Mouse (Mus musculus): ENCODE measurements around the gene Myof. TPM values are rescaled to one million over a fixed set of nuclear protein-coding genes. Genes with fewer than 3 reads are reported as not detected.

The Myof gene
- total RNA-seq, 1 experiment from 2014 or later = 4.6 TPM

DNA sequence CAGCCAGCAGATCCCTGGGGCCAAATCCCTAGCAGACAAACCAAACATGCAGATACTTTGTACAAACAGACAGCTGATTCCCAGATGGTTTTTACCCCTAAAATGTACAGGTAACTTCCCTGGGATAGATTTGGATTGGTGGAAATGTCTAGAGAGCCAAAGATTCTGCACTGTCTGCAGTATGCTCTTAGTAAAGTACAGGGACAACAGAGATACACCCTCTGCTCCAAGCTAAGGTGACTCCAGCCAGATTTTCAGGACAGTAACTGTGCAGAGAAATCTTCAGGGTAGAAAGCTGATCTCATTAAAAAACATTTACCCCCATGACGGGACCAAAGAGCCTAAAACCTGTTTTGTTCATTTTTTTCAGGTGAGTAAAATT is 27.5 kb downstream of the Myof start:
- no peak for ATAC-seq (replicated peaks; ENCODE audit: insufficient number of reproducible peaks, low FRiP score, low TSS enrichment, poor library complexity, severe bottlenecking)

DNA sequence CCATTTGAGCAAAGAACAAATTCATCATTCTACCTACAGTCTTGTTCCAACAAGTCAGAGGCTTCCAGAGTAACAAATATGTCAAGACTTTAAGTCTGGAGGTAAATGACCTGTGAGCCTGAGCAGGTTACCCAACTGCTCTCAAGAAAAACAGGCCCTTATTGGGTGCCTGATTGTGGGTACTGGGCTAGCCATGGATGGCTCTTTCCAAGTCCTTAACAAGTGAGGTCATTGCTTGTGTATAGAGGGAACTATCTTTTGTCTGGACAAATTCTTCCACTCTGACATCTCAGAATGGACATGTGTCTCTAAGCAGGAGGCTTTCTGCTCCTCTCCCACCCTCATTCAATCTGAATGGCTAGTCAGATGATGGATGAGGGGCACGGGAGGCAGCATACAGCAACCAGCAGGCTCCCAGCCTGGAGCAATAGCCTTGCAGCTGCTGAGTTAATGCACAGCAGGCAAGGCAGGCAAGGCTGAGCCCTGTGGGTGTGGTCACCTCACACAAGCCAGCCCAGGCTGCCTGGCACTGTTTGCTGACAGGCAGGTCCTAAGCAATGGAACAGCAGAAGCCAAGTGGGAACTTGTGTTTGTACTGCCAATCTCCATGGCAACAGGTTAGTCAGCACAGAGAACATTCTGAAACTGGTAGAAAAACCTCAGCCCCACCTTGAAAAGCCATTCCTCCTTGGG is 28.1 kb downstream of the Myof start:
- ATAC-seq (replicated peaks; ENCODE audit: insufficient number of reproducible peaks, low FRiP score, low TSS enrichment, poor library complexity, severe bottlenecking) = peak; percentile 78

DNA sequence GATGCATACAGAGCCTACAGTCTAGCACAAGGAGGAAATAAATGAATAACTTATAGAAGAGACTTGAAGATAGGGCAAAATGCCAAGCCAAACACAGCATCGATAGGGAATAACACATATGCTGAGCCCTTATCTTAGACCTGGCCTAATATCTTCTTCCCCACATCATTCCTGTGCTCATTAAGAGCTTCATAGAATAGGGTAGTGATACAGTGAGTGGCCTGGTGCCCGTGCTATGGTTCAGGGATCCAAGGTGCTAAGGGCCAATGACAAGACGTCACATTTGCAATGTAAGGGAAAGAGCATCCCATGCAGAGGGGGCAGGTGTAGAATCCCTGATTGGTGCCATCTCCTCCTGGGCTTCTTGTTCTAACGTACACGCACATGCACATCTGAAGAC is 28.9 kb downstream of the Myof start:
- no peak for ATAC-seq (replicated peaks; ENCODE audit: insufficient number of reproducible peaks, low FRiP score, low TSS enrichment, poor library complexity, severe bottlenecking)

DNA sequence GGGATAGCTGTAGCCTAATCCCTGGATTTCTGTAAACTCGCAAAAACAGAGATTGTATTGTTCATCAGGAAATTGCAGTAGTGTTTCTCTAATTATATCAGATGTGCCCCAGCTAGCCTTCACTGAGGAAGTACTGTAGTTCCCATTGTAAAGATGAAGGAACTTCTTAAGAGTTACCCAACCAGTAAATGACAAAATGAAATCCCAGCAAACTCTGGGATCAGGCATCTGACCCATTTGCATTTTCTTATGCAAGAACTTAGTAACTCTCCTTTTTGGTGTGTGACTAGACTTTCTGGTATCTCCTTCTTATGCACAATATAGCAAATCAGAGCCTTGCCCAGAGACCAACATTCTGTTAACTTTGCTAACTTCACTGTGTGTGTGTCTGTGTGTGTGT is 32.0 kb downstream of the Myof start:
- 0 out of 2 replicates have a peak, but pooled peaks have one; percentile 17 for ATAC-seq (replicated peaks; ENCODE audit: insufficient number of reproducible peaks, low FRiP score, low TSS enrichment, poor library complexity, severe bottlenecking)

DNA sequence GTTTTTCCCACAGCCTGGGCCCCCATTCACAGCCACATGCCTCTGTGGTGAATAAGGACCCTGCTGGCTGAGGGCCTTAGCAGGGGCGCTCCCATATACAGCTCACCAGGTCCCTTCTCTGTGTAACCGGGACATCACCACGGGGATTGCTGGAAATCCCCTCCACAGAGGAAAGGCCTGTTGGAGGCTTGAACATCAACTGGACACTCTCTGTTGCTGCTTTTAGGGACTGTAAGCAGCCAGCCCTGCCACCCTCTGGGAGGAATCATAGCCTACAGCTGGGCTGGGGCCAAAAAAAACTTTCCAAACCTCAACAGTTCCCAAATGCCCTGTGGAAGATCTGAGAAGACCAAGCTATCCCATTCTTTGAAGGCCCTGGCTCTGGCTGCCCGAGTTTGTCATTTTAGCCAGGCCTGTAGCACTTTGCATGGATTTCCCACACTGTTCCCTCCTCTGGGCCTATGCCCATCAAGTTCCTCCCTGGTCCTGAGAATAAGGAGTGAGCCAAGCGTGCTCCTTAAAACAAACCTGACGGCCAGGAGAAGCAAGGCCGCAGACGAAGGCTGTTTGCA is 38.5 kb downstream of the Myof start:
- ATAC-seq (replicated peaks; ENCODE audit: insufficient number of reproducible peaks, low FRiP score, low TSS enrichment, poor library complexity, severe bottlenecking) = no peak

DNA sequence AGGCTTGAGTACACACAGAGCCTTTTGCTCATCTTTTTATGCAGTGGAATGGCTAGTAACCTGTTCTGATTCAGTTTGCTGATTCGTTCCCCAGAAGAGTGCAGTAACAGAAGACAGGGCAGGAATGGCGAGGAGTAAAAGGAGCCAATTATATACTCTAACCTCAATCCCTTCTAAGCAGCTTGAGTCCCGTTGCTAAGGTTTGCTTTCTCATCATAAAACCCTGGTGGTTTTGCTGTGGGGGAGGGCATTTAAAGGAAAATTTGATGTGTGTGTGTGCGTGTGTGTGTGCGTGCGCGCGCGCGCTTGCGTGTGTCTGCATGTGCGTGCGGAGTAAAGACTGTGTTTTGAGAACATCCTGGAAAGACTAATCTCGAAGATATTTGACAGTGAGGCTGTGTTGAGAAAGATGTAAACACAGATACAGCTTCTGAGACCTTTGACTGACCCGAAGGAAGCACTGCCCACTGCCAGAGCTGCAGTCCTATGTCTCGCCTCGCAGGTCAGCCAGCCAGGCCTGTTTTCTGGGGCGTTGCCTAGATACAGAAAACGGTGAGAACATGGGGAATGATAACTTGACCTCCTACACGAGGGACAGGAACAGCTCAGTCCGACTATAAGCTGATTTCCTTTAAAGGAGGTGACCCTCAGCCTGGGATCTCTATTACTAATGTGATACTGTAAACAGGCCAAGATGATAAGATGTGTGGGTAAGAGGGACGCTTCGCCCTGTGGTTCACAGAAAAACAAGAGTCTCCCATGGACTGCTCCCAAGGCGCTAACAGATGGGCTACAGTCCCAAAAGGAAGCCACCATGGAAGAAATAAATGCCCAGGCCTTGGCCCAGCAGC is 39.5 kb downstream of the Myof start:
- ATAC-seq (replicated peaks; ENCODE audit: insufficient number of reproducible peaks, low FRiP score, low TSS enrichment, poor library complexity, severe bottlenecking) = no peak

DNA sequence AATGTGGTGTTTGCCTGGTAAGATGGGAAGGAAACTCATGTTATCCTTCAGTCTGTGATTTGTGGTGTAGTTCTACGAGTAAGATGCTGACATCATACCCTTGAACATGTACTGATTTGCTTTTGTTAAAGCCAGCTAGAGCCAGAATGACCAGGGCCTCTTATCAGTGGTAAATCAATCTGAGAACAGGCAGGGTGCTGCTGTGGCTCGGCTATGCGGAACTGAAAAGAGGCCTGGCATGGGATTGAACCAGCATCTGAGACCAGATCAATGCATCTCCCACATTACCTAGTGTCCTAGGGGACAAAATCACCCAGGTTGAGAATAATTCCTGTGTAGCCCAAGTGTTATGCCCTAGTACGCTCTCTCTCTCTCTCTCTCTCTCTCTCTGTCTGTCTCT is 40.6 kb downstream of the Myof start:
- no peak for ATAC-seq (replicated peaks; ENCODE audit: insufficient number of reproducible peaks, low FRiP score, low TSS enrichment, poor library complexity, severe bottlenecking)

DNA sequence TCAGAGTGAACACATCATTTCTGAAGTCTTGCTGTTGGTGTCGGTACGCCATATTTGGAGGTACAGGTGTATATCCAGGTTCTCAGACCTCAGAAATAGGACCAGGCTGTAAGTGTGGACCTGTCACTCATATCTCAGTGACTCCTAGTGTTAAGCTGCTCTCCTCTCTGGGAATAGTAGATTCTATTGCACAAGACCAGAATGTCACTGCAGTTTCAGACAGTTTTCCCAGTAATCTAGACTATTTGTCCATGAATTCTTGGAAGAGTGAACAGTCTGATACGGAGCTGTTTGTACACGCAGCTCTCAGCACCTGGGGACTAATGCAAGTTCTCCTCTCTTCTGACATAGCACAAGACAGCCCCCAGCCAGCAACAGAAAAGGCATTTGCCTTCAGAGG is 42.4 kb downstream of the Myof start:
- no peak for ATAC-seq (replicated peaks; ENCODE audit: insufficient number of reproducible peaks, low FRiP score, low TSS enrichment, poor library complexity, severe bottlenecking)

DNA sequence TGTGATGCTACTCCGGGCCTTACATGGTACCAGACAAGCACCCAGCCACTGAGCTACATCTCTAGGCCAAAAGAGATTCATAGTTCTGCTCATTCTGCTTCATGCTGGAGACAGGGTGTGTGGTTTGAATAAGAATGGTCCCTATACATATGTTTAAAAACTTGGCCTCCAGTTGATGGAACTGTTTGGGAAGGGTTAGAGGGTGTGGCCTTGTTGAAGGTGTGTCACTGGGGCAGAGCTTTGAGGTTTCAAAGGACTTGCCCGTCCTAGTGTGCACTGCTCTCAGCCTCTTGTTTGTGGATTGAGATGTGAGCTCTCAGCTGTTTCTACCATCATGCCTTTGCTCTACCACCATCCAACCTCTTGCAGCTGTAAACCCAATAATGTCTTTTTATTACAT is 43.4 kb downstream of the Myof start:
- no peak for ATAC-seq (replicated peaks; ENCODE audit: insufficient number of reproducible peaks, low FRiP score, low TSS enrichment, poor library complexity, severe bottlenecking)

DNA sequence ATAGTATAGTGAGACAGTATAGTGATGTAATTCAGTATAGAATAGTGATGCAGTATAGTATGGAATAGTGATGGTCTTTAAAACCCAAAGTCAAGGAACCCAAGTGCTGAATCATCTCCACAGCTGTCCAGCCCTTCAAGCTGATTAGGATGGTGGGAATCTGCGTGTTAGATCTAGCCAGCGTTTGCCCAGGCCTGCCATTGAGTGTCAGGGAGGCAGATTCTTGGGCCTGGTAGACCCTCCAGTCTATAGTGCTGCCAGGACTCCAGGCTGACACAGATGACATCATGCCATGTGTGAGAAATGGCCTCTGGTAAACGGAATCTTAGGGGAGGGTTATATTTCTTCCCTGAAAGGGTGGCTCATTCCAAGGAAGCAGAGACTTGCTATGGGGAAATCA is 49.1 kb downstream of the Myof start:
- ATAC-seq (replicated peaks; ENCODE audit: insufficient number of reproducible peaks, low FRiP score, low TSS enrichment, poor library complexity, severe bottlenecking) = no peak

DNA sequence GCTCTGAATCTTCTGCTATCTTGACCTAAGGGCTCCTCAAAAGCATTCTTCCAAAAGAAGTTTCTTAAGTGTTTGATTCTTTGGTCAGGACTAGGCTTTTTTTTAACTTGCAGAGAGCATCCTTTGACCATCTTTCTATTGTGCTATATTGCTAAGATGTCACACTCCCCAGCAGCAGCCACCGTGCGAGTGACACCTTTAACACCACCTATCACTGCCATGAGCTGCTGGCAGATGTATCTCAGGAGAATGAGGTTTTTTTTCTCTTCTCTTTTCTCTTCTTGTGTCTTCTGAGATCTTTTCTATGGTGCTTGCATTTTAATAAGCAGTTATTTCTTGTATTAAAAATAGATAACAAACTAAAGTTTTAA is 51.2 kb downstream of the Myof start:
- no peak for ATAC-seq (replicated peaks; ENCODE audit: insufficient number of reproducible peaks, low FRiP score, low TSS enrichment, poor library complexity, severe bottlenecking)

DNA sequence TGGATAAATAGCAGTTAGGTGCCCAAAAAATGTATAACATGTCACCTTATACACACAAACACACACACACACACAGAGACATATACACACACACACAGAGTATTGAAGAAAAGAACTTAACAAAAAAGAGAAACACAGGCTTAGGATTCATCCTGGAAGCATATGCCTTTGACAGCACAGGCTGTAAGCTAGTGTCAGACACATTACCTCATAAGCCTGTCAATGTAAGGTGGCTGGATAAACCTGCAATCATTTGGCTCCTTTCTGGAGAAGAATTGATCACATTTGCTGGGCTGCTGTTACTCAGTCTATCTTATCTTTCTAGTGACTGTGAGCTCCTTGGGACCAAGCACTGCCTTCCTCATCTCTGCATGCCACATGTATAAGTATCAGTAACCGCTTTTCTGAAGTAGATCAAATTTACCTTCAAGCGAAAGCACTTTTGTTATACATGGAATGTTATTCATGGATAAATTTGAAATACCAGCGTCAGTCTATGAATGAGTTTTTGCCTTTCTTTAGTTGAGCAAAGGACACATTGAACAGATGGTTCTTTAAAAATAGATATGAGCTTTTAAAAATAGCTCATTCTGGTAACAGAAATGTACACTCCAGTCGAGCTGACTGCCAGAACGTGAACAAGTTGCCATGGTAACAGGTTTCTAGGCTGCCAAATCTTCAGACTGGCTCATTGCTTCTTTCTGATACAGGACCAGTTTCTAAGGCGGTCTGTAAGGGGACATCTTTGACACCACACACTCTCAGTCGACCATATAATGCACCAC is 51.8 kb downstream of the Myof start:
- ATAC-seq (replicated peaks; ENCODE audit: insufficient number of reproducible peaks, low FRiP score, low TSS enrichment, poor library complexity, severe bottlenecking) = no peak

DNA sequence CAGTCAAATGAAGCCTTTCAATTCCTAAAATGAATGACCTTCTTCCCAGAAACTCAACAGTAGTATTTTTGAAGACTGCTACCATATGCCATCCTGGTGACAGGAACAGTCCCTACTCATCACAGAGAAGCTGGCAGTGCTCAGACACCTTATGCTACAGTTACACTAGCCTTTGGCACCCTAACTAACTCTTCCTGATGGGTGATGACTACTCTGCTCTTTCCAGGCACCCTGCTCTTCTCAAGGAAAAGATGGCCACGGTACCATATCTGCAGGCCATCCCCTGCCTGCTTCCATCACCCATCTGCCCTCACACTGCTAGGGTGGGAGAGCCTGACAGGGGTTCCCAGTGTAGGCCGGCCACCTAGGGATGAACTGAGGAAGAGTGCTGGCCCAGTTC is 53.4 kb downstream of the Myof start:
- ATAC-seq (replicated peaks; ENCODE audit: insufficient number of reproducible peaks, low FRiP score, low TSS enrichment, poor library complexity, severe bottlenecking) = no peak

DNA sequence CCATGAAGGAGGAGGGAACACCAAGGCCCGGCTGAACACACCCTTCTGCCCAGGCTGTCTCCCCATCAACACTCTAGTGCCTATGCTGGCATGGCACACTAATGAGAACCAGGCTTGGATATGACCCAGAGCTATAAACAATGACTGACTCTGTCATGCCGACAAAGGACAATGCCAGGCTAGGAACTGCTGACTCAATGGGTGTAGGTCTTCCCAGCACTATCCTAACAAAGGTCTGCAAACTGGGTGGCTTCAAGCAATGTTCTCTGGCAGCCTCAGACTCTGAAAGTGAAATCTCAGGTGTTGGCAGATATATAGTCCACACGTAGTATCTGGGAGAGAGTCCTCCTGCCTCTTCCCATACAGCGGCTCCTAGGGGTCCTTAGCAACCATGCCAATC is 55.2 kb downstream of the Myof start:
- no peak for ATAC-seq (replicated peaks; ENCODE audit: insufficient number of reproducible peaks, low FRiP score, low TSS enrichment, poor library complexity, severe bottlenecking)

DNA sequence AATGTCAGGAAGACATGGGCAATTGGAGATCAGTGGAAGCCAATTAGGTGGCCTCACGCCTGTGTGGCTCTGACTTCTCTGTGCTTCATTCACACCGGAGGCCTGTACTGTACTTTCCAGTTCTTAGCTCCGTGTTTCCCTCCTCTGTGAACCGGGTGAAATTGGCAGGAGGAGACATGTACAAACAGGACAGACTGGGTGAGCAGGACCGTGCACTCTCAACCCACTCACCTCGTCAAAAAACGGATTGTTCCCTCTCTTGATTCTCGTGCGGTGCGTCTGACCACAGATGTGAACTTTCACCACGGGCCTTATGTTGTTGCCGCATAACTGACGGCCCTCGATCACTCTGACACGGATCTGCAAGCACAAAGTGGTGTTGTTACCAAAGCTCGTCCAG is 57.6 kb downstream of the Myof start:
- no peak for ATAC-seq (replicated peaks; ENCODE audit: insufficient number of reproducible peaks, low FRiP score, low TSS enrichment, poor library complexity, severe bottlenecking)

DNA sequence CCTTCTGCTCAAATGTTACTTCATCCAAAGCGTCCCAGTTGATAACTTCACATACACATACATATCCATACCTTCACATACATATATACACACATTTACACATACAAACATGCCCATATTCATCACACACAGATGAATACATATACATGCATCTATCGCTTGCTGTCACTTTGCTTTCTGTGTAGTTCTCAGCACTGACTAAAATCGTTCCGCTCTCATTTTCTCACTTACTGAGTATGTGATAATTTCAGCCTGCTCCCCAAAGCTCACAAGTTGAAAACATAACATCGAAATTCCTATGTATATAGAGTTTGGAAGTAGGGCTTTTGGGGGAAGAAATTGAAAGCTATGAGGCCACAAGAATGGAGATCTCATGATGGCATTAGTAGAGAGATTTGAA is 67.4 kb downstream of the Myof start:
- no peak for ATAC-seq (replicated peaks; ENCODE audit: insufficient number of reproducible peaks, low FRiP score, low TSS enrichment, poor library complexity, severe bottlenecking)

DNA sequence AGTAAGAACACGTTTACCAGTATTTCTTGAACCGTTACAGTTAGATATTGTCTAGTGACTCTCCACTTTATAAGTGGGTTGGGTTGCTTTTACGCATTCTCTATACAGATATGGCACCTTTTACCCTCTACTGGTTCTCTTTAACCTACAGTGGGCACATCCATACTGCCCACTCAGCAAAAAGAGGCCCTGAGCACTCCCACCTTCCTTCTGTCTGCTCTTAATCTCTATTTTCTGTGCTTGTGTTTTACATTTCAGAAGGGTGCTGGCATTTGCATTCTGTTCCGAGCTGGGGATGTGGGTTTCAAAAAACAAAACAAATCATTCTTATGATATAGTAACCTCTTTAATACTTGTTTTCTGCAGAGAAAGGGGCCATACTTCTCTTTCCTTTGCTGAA is 72.8 kb downstream of the Myof start:
- no peak for ATAC-seq (replicated peaks; ENCODE audit: insufficient number of reproducible peaks, low FRiP score, low TSS enrichment, poor library complexity, severe bottlenecking)

DNA sequence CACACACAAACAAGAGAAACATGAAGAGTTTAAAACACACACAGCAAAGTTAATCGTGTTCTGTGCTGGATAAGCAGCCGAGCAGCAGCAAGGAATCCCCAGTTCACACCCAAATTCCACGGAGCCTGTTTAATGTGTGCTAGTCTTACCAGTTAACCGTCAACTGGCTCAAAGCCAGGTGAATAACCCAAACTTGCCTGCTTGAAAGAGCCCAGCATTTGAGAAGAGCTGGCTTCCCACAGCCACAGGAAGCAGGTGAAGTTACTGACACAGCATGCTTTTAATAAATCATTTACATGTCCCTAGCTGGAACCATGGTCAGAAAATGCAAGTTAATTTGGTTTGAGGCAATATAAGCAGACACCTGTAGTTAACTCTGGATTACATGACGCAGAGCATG is 73.4 kb downstream of the Myof start:
- ATAC-seq (replicated peaks; ENCODE audit: insufficient number of reproducible peaks, low FRiP score, low TSS enrichment, poor library complexity, severe bottlenecking) = no peak

DNA sequence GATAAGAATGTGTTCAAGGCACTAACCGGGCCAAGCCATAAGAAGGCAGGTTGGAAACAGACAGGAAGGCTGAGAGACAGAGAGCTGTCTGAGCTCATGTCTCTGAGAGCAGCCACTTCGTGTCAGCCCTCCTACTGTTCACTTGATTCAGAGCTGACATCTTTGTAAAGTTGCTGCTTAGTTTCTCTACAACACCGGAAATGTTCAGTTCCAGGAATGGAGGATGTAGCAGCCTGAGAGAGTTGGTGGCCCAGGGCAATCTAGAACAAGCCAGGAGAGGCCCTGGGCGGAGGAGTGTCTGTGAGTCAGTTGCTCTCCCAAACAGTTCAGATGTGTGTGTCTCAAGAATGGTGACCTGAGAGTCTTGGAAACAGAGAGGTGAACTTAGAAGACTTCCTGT is 77.5 kb downstream of the Myof start:
- no peak for ATAC-seq (replicated peaks; ENCODE audit: insufficient number of reproducible peaks, low FRiP score, low TSS enrichment, poor library complexity, severe bottlenecking)

Measured in monocyte, adult 5-6 weeks (primary cell).